Mouse (Mus musculus) kidney, adult 8-10 months (tissue): Measurements from ENCODE around the gene Tgm7.

Source experiments
- DNase-seq, 2 experiments: peaks; one replicate each; pipeline ENCODE4 v3.0.0; 2022

Tgm7 gene

DNA sequence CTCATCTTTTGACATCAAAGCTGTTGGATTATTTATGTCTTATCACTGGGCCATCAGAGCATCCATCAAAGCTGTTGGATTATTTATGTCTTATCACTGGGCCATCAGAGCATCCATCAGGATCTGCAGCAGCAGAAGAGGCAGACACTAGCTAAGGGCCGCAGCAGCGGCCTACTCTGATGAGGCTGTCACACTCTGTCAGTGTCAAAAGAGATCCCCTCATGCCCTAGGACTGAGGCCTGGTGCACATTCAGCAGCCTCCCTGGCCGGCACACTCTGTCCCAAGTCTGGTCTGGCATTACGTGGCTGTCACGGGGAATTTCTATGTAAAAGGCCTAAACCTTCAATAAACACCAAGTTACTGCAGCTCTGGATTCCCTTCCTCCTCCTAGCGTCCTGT is 40.1 kb downstream of the Tgm7 start:
- no peak for DNase-seq

GRCm38 (mm10) chr2:121067116-121067515 is 42.5 kb downstream of the Tgm7 start:
- DNase-seq = no peak

DNA sequence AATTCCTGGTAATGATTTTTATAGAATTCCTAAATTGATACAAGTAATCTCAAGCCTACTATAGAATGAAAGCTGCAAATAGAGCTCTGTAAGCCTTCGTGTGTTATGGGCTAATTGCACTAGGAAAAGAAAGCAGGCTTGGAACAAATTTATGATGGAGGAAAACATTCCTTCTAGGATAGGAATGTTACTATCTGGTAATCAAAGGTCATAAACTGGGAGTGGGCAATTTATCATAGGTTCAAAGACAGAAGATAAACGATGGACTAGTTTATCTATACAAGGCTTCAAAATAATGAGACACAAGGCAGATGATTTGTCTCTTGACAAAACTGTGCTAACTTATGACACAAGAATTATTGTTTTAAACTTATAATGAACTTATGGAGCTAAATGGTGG is 48.3 kb downstream of the Tgm7 start:
- no peak for DNase-seq

DNA sequence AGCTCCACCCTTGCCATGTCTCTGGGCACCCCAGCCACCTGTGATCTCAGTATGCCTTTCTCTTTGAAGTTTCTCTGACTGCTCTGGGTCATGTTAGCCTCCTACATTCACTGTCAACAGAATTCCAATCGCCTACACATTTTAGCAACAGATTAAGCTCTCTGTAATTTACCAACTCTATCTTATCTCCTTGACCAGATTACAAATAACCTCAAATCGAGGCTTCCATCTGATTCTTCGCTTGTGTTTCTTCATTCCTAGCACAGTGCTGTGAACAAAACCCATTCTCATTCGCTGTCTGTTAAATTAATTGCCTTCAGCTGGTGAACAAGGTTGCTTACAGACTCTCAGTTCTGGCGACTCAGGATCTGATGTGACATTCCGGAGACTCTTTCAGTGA is 51.6 kb downstream of the Tgm7 start:
- DNase-seq = no peak

DNA sequence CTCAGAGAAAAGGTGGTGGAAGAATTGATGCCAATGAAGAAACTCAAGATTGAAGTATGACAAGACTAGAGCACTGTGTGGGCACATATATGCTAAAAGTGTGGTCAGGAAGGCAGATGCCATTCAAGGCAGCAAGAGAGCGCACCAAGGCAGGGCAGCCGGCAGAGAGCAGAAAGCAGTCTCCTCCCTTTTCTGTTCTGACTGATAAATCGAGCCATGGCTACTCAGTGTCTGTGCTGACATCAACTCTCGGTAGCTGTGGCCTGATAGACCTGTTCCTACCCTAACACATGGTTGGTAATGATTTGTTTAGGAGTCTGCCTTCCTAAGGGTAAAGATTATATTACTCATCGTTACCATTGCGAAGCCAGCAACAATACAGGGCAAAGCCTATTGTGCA is 53.7 kb downstream of the Tgm7 start:
- DNase-seq = no peak

DNA sequence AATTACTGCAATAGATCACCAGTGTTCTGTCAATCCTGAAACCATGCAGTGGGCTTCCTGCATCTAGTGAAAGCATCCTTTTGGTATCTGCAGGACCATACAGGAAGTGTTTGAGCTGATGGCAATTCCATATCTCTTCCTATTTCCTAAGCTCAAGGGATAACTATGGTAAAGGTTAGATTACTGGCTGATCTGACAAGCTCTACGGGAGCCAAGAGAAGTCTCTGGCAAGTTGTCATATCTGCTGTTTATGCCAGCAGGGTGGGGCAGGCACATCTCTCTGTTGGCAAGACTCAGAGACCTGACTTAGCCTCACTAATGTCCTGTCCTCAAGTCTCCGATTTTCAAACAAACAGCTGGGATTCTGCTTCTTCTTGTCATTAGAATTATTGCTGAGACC is 55.5 kb downstream of the Tgm7 start:
- DNase-seq = no peak

DNA sequence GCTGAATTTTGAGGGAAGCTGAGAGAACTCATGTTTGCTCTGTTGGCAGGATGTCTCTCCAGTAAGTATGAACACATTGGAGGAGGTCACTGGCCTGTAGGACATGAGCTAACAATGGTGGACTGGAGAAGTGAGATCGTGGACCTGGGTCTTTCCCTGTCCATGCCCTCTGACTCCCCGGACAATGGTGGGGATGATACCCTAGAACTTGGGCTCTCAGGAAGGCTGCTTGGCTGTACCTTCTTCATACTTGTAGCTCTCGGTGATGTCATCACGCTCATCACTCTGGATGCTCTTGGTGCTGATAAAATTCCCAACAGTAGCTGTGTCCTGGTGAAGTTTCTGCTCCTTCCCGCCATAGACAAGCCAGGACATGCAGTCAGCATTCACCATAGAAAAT is 57.4 kb downstream of the Tgm7 start:
- DNase-seq = no peak

DNA sequence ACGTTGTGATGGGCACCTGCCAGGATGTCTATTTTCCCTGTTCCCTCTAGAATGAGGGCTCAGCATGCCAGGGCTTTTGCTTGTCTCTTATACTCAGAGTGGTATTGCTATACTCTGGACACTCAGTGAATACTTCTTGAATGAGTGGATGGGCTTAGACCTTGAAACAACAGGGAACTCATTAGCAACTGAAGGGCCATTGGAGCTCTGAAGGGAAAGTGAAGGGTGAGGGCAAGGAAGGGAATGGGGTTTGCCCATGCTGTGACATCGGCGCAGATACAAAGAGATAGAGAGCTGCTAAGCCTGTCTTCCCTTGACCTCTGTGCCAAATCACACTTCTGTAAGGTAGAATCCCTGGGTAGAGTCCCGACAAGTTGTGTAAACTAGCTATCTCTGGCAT is 63.9 kb downstream of the Tgm7 start:
- no peak for DNase-seq
